Mouse (Mus musculus) kidney, adult 2 months (tissue): ENCODE results near the gene Hmg20a. TPM values are rescaled to one million over a fixed set of nuclear protein-coding genes. Genes with fewer than 3 reads are reported as not detected.
A peak's percentile ranks its signal among the peaks of the same experiment; 100 is the strongest.

Source experiments
- DNase-seq: peaks from one replicate; pipeline ENCODE4 v3.0.0; 2021
- H3K27ac ChIP-seq: fragments of 200-500 bp; 2 replicates; pipeline ENCODE4 v1.5.1; 2012; ENCODE audit warnings: low read depth, low read length, control low read depth, inconsistent platforms; ENCODE audit not compliant: insufficient read depth
- H3K27me3 ChIP-seq: fragments of 200-500 bp; replicated peaks from 2 replicates; pipeline ENCODE4 v1.6.1; 2012; ENCODE audit warnings: mild to moderate bottlenecking, moderate library complexity, low read length, inconsistent platforms; ENCODE audit not compliant: control insufficient read depth, insufficient read depth
- H3K36me3 ChIP-seq: fragments of 200-500 bp; 2 replicates; pipeline ENCODE4 v1.6.1; 2012; ENCODE audit warnings: mild to moderate bottlenecking, moderate library complexity, low read length, inconsistent platforms; ENCODE audit not compliant: control insufficient read depth, insufficient read depth
- H3K4me1 ChIP-seq: fragments of 200-500 bp; 2 replicates; pipeline ENCODE4 v1.6.1; 2011; ENCODE audit warnings: low read length; ENCODE audit not compliant: control insufficient read depth, insufficient read depth
- H3K4me3 ChIP-seq: fragments of 200-500 bp; 2 replicates; pipeline ENCODE4 v1.5.1; 2011; ENCODE audit warnings: mild to moderate bottlenecking, low read depth, low read length, control low read depth; ENCODE audit not compliant: insufficient read depth
- CTCF ChIP-seq: fragments of 200-500 bp; conservative IDR thresholded peaks from 2 replicates; pipeline ENCODE4 v1.5.1; 2011; ENCODE audit warnings: low read depth, mild to moderate bottlenecking, control low read depth, low read length, moderate library complexity, mixed read lengths; ENCODE audit not compliant: insufficient read depth, insufficient read length
- POLR2A ChIP-seq: fragments of 200-500 bp; IDR thresholded peaks from one replicate; pipeline ENCODE4 v1.6.1; 2011; ENCODE audit warnings: low read depth, low read length, control low read depth
- WGBS: fragments of 180-500 bp; shearing (Covaris S2); methylation state at CpG from one replicate; pipeline ENCODE4 v1.1.7; 2018; 5-methylcytosine and 5-hydroxymethylcytosine counted together
- polyA plus RNA-seq: library from polyadenylated mRNA; depleted of rRNA; stranded (reverse); fragments of >200 nt; gene quantifications from 2 replicates; pipeline ENCODE4 v1.2.3, GENCODE M21; 2012

Hmg20a gene
- polyA plus RNA-seq, 1 experiment, result 23.9 TPM

DNA sequence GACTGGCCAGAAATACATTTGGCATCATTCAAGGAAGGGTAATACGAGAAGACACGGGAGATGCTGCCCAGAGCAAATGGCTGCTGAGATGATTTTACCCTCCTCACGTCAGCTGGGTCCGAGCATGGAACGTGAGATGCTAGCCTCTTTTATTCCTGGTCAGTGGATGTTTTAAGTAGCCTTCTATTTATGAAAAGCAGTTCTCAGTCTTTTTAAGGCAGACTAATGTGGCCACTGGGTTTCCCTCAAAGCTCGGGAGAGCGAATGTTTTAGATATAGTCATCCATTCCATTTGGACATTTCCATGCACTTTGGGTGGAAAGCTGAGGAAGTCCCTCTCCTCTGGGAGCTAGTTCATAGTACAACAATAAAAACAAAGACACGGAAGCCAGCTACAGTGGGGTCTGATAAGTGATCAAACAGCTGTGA, 84.1 kb downstream of the Hmg20a start:
- H3K4me1 ChIP-seq, result peaks cover 8% of the 10 kb centered on the region; the same call in 1 of the 2 replicates
- H3K27ac ChIP-seq, result peak overlapping the region; percentile 58
- no peak overlapping the region for H3K4me3 ChIP-seq
- H3K36me3 ChIP-seq, result no peaks in the 10 kb centered on the region
- peak; percentile 43 for DNase-seq
- WGBS, result 21% methylated on average over 8 of the region's 8 CpGs
- TF ChIP-seq CTCF (no peak), POLR2A (no peak)
- H3K27me3 ChIP-seq, result no peaks in the 10 kb centered on the region

DNA sequence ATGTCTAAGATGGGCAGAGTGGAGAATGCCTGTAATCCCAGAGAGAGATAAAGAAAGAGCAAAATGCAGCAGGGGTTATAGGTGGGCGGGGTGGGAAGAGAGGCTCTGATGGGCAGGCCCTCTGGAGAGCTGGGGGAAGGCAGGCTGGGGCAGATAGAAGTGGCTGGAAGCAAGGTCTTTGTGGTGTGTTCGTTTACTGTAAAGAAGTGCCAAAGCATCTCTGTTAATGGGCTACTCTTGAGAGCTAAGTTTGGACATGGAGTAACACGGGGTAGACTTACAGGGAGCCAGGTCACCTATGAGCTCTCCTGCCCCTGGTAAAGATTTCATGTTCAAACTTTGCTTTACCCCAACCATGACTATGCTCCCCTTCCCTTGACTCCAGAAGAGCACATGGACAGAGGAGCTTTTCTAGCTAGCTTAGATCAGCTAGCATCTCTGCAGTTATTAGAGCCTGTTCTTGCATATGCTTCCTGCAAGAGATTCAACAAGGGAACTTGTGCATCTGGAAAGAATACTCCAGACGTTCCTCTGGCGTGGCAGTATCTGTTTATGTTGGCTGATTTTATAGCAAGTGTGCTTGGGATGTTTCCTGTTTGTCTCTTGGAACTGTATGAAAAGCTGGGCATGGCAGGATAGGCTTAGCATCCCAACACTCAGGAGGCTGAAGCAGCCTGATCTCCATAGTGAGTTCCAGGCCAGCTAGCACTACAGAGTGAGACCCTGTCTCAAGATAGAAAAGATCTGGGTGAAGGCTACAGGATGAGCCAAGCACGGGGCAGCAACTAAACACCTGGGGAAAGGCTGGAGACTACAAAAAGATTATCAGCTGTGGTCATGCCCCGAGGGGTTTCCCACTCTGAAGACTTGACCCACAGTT, 85.5 kb downstream of the Hmg20a start:
- Histone ChIP-seq H3K4me1 (peaks cover 11% of the 10 kb centered on the region; the same call in 1 of the 2 replicates), H3K27ac (peak overlapping the region; percentile 74)
- 62% methylated on average over 7 of the region's 7 CpGs for WGBS

GRCm38 (mm10) chr9:56504511-56504910, 86.1 kb downstream of the Hmg20a start:
- TF ChIP-seq CTCF, result no peak
- Histone ChIP-seq H3K4me3 (no peak overlapping the region), H3K4me1 (peaks cover 12% of the 10 kb centered on the region; the same call in 1 of the 2 replicates), H3K36me3 (no peaks in the 10 kb centered on the region), H3K27me3 (no peaks in the 10 kb centered on the region), H3K27ac (peak overlapping the region; percentile 74)
- no peak for DNase-seq
- WGBS, result 56% methylated on average over 5 of the region's 5 CpGs

More for the DNA sequence above, 85.5 kb downstream of the Hmg20a start:
- Histone ChIP-seq H3K4me3 (no peak overlapping the region), H3K27me3 (no peaks in the 10 kb centered on the region), H3K36me3 (no peaks in the 10 kb centered on the region)
- TF ChIP-seq POLR2A (no peak), CTCF (no peak)
- peak; percentile 25 for DNase-seq

- DNase-seq, result peak; percentile 84
- no peak for TF ChIP-seq POLR2A
- no peak for TF ChIP-seq CTCF
- H3K27ac ChIP-seq, result peak overlapping the region; percentile 74
- H3K36me3 ChIP-seq, result no peaks in the 10 kb centered on the region
- peaks cover 12% of the 10 kb centered on the region; the same call in 1 of the 2 replicates for H3K4me1 ChIP-seq
- whole genome bisulfite sequencing, result 49% methylated on average over 9 of the region's 9 CpGs
- no peaks in the 10 kb centered on the region for H3K27me3 ChIP-seq
- no peak overlapping the region for H3K4me3 ChIP-seq
Measured at GRCm38 (mm10) chr9:56505083-56505792, 86.8 kb downstream of the Hmg20a start.

- H3K27ac ChIP-seq, result peak overlapping the region; percentile 88
- no peaks in the 10 kb centered on the region for H3K27me3 ChIP-seq
- 1% methylated on average over 31 of the region's 31 CpGs for WGBS
- H3K4me1 ChIP-seq, result peaks cover 12% of the 10 kb centered on the region; the same call in 1 of the 2 replicates
- peak overlapping the region; percentile 54 for H3K4me3 ChIP-seq
- no peaks in the 10 kb centered on the region for H3K36me3 ChIP-seq
- TF ChIP-seq CTCF (peak; percentile 91), POLR2A (peak; percentile 54)
- DNase-seq, result peak; percentile 96
Measured at GRCm38 (mm10) chr9:56505793-56506755, 87.7 kb downstream of the Hmg20a start.

GRCm38 (mm10) chr9:56506931-56507681, 88.7 kb downstream of the Hmg20a start:
- Histone ChIP-seq H3K27me3 (no peaks in the 10 kb centered on the region), H3K4me1 (peaks cover 8% of the 10 kb centered on the region; the same call in 1 of the 2 replicates), H3K27ac (peak overlapping the region; percentile 88), H3K4me3 (peak overlapping the region; percentile 54), H3K36me3 (no peaks in the 10 kb centered on the region)
- DNase-seq, result peak; percentile 89
- TF ChIP-seq CTCF (no peak), POLR2A (no peak)
- WGBS, result under 1% methylated on average over 25 of the region's 25 CpGs
